Mouse (Mus musculus) gastrocnemius, postnatal 36 days (tissue): ENCODE results near the gene Angel1. TPM values are rescaled to one million over a fixed set of nuclear protein-coding genes. Genes with fewer than 3 reads are reported as not detected.

Experiments
- DNase-seq, 2 experiments: peaks; one replicate each; pipeline ENCODE4 v3.0.0; 2022
- intact Hi-C: fragments of 180-260 bp; cut with DNase I; formaldehyde crosslinking; loops from one replicate; pipeline ENCODE4 v1.15.1; 2025
- long read RNA-seq, 2 experiments: library from polyadenylated mRNA; stranded (forward); transcript quantifications; one replicate each; pipeline ENCODE4 v2.0.0; 2021
- total RNA-seq, 2 experiments: library from RNA; stranded (reverse); gene quantifications; 2 replicates each; pipeline ENCODE4 v1.2.3; 2021

Angel1 gene
- 1 to 10 TPM; 3.5 to 3.9 TPM for total RNA-seq
- long read RNA-seq, experiment 1, partial matches to known transcripts = 0 of 3 reads
- long read RNA-seq, experiment 1, other reads (novel, unspliced or antisense) = 2 of 3 reads
- long read RNA-seq, experiment 2, partial matches to known transcripts = 1 of 4 reads
- long read RNA-seq, experiment 2, other reads (novel, unspliced or antisense) = 1 of 4 reads

DNA sequence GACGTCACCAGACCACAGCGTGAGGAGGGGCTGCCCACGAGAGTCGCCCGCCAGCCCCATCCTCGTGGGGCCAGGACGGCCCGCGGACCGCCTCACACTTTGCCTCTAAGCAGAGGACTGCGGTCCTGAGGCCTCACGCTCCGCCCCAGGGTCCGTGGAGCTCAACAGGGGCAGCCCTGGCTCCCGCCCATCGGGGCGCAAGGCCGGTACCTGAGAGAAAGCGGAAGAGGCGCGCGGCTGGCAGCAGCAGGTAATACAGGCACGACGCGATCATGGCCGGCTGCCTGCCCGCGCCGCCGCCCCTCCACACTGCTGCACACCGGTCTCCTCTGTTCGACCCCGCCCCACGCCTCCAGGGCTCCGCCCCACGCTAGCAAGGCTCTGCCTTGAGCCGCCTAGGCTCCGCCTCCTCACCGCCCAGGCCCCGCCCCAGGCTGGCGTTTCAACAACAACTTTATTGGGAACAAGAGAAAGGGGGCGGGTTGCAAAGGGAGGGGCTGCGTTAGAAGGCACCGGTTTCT is at the start of gene Angel1:
Gene Angel1 (minus strand): TSS at position 341 of the 521 bp plus-strand sequence.
- DNase-seq = peak; percentile 92 to 97
- intact Hi-C loops = no loop called here

DNA sequence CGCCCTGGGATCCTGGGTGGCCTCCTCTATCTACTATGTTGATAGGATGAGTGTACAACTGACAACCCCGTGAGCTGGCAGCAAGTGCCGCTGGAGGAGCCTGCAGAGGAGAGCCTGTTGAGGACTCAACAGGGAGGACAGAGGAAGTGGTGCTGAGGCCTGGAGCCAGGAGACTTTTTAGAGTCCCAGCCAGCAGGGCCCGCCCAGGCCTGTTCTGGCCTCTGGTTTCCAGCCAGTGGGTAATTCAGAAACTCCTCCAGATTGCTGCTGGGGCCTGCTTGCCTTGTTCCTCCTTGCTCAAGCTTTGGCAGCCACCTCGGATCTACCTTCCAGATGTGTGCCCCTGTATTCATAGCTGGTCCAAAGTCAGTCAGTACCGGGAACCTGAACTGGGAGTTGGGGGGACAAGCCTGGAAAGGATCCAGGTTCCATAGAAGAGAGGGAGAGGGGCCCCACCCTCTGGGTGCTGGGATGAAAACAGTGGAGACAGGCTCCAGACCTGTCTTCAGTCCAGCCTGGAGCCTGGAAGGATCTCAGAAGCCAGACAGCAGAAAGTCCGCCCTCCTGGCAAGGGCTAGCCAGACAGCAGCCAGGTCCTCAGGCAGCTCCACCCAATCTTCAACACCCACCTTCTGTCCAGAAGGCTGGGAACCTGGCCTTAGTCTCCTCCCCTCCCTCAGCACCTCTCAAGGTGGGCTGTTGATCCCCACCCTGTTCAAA is 49.5 kb upstream of the Angel1 start:
- intact Hi-C loops = no loop called here
- peak; percentile 74 to 81 for DNase-seq

DNA sequence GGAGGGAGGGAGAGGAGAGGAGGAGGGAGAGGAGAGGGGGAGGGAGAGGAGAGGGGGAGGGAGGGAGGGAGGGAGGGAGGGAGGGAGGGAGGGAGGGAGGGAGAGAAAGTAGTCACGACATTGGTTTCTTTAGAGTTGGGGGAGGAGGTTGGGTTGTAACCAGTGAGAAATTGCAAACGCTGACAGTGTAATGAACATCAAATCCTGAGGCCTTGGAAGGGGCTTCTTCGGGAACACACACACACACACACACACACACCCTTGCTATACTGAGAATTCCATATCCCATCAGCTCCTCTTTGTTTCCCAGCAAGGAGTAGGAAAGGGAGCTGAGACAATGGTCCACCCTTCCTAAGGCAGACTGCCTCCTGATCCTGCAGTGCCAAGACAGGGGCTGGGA is 46.3 kb upstream of the Angel1 start:
- DNase-seq = no peak
- intact Hi-C loops = no loop called here

DNA sequence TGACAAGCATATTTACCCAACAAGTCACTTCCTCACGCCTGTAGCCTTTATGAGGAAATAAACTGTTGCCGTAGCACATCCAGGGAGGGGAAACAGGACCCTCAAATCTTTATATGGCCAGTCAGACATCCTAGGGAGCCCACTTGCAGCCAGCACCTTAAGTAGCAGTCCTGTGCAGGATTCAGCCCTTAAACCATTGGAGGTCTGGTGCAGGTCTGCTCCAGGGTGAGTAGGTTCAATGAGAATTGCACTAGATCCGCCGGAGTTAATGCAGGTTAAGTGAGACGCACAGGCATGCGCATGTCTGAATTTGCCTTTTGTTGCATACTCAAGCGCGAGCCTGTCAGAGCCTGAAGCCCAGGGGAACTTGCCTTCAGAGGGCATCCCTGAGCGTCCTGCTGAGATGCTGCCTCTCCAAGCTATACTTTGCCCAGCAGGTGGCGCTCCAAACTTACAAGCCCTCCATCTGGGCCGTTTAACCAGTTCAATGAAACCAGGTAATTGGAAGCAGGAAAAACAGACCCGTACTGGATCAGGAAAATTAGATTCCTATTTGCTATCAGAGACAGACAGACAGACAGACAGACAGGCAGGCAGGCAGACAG is 45.7 kb upstream of the Angel1 start:
- DNase-seq = peak; percentile 89 to 90
- intact Hi-C loops = loop anchor here (2.0 kb wide), 1 partner anchor 153 kb away; no protein-coding TSS in a partner anchor

DNA sequence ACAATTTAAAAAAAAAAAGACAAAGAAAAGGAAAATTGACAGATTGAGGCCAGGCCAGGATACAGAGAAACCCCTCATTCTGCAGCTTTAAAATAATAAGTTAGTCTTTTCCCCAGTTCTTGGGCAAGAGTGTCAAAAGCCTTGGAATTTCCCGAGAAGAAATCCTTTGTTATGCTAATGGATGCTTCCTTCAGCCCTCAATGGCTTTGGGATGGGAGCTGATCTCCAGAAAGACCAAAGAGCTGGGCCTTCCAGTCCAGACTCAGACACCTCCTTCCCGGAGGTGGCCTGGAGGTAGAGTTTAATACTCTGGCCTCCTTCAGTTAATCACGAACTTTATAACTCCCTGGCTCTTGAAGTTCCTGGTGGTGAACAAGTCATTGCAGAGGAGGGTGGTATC is 44.7 kb upstream of the Angel1 start:
- no peak for DNase-seq
- intact Hi-C loops = loop anchor here (2.0 kb wide), 1 partner anchor 154 kb away; no protein-coding TSS in a partner anchor

DNA sequence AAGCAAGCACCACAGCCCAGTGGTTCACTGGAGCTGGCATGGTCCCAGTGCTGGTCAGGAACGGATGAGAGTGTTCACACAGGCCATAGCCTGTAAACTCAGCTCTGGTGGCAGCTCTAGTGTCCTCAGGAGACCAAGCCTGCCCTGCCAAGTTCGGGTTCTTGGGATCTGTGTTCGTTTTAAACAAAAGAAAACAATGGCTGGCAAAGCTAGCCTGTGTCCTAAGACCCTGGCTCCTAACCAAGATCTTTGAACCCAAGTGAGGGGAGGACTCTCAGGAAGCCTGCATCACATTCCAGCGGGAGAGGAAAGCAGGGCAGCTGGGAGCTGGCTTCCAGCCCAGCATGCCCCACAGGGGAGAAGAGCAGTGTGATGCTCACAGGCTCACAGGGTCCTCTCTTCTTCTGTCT is 44.0 kb upstream of the Angel1 start:
- intact Hi-C loops = loop anchor here (2.0 kb wide), 1 partner anchor 155 kb away; no protein-coding TSS in a partner anchor

DNA sequence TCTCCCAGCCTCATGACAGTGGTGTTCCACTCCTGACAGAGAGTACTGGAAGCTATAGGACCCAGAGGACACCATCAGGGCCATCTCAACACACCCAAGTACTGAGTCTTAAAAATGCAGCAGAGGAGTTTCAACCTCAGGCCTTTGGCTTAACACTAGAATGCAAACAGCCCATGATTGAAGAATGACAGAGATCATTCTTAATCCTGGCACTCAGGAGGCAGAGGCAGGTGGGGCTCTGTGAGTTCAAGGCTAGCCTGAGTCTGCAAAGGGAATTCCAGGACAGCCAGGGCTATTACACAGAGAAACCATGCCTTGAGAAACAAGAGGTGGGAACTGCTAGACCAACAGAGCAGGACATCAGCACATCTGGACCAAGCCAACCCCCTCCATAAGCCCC is 43.6 kb upstream of the Angel1 start:
- no peak for DNase-seq
- intact Hi-C loops = loop anchor here (2.0 to 5.0 kb wide), 3 partner anchors 155 to 282 kb away; no protein-coding TSS in a partner anchor

More for the DNA sequence above, 44.0 kb upstream of the Angel1 start:
- peak; percentile 67 to 68 for DNase-seq

DNA sequence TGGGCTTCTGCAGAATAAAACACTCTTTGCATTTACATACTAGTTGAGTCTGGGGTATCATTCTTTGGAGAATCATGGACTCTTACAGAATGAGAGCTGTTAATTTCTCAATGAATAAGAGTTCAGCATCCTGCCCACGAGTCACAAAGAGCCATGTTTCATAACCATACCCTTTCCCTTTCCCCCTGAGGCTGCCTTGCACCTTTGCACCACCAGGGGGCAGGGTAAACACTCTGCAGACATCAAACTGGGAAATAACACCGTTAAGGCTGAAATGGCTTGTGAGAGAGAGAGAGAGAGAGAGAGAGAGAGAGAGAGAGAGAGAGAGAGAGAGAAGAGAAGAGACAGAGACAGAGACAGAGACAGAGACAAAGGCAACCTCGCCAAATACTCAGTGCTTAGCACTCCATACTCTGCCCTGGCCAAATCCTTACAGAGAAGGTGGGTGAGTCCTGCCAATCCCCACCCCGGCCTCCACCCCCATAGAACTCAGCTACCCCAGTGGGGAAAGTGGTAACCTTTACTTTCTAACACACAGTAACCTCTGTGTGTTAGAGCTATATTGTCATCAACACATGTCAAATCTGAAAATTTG is 42.8 kb upstream of the Angel1 start:
- intact Hi-C loops = loop anchor here (2.0 to 5.0 kb wide), 2 partner anchors 206 to 283 kb away; no protein-coding TSS in a partner anchor
- peak; percentile 85 to 88 for DNase-seq

DNA sequence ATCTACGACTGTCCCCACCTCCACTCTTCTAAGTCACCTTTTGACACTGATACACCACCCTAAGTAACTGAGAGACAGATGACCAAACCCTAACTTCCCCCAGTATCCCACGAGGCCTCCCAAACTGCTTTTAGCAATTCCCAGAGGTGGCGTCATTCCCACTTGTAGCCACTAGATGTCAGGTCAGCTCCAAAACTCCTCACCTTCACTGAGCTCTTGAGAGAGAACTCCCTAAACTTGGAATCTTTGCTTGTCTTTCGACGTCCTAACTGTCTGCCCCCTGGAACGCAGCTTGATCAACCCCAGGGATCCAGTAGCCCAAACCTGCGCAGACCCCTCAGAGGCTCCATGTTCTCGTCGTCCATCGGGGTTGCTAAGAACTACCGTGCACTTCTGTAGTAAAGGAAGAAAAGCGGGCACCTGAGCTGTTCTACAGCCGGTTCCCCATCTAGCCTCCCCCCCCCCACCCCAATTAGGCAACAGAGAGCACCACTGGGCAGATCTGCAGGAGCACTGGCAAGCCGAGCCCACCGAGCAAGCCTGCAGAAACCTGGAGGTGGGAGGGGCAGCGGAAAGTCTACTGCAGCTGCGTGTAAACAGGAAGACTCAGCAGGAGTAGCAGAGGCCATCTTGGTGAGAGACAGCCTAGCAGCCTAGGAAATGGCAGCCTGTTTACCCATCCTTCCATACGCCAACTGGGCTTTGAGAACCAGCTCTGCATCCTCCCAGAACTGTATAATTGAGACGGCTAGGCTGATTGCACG is 41.8 kb upstream of the Angel1 start:
- intact Hi-C loops = loop anchor here (2.0 to 5.0 kb wide), 2 partner anchors 207 to 284 kb away; no protein-coding TSS in a partner anchor
- DNase-seq = peak in 1 of 2 experiments; percentile 41

DNA sequence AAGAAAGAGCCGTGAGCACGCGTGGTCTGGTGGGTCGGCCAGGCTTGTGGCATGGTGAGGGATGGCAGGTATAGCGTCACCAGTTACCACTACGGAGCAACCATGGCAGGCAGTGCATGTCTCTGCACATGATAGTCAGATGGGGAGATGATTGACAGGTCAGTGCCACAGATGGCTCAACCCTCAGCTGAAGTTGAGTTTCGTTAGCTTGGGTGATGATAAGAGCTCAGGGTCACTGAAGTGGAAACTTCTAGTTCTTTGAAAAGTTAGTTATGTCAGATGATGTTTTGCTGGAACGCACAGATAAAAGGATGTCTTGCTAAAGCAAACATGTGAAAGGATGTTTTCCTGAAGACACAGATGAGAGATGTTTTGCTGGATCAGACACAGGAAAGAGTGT is 40.2 kb upstream of the Angel1 start:
- DNase-seq = no peak
- intact Hi-C loops = loop anchor here (5.0 kb wide), 1 partner anchor 286 kb away; no protein-coding TSS in a partner anchor

DNA sequence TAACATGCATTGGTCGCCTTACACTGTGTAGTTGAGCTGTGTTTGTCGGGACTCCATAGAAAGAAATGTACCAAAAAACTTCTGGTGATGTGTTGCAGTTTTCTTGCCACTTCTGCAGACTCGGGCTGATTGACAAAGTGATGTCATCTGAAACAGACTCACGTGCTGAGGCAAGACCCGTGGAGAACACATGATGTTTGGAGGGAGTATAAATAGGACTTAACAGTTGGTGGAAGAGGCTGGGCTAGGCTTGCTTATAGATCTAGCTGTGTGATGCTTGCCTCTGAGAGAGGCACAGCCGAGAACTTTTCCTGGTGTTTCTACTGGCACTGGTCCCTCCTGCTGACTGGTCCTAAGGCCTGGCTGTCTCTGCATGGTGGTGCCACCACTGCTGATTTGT is 37.8 kb upstream of the Angel1 start:
- DNase-seq = no peak
- intact Hi-C loops = no loop called here

DNA sequence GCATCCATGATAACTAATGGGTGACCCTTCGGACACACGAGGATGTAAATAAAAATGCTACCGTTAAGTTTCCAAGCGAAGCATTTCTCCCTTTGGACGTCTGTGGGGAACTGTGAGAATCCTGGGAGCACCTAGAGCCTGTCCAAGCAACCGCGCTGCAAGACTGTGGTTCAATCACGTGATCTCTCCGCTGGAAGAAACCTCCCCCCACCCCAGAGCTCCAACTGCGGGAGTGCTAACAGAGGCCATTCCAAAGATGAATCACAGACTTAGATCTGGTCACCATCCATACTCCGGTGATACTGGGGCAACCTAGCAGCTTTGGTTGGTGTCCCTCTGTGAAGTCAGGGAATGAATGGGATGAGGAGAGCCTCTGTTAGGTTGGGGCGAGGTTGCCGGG is 34.8 kb upstream of the Angel1 start:
- DNase-seq = no peak
- intact Hi-C loops = no loop called here

DNA sequence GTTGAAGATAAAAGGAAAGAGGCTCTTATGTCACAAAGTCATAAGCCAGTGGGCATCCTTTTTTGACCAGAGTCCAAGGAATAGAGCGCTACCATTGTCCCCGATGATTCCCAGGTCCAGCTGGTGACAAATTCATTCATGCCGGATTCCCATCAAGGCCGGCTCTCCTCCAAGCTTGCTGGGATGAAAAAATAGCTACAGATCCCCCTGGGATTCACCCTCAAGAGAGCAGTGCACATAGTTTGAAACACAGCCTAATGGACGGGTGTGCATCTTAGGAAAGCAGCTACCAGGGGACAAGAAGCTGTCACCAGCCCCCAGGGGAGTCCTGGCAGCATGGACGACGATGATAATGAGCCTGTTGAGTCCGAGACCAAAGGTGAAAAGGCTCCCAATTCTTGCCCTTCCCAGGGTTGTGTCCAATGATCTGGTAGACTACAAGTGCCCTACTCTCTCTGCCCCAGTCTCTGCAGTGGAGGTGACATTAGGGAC is 8.1 kb upstream of the Angel1 start, which contains the start of gene Lrrc74a:
Gene Lrrc74a (plus strand): TSS at position 51 of the 492 bp plus-strand sequence.
- no peak for DNase-seq
- intact Hi-C loops = no loop called here

DNA sequence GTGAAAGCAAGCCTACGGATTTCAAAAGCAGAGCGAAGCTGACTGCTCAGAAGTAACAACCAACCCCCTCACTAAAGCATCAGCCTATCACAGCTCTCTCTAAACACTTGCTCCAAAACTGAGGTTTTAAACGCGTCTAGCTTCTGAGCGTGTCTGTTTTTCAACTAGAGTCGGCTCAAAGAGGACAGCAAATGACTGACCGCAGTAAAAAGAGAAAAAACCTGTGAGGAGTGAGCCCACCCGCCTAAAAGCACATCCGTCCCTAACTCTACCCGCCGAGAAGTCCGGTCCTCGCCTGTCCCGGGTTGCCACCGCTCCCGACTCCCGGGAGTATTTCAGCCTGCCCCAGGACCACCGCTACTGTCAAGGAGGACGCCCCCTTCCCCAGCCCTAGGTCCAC is 554 bp downstream of the Angel1 start:
- no peak for DNase-seq
- intact Hi-C loops = no loop called here

DNA sequence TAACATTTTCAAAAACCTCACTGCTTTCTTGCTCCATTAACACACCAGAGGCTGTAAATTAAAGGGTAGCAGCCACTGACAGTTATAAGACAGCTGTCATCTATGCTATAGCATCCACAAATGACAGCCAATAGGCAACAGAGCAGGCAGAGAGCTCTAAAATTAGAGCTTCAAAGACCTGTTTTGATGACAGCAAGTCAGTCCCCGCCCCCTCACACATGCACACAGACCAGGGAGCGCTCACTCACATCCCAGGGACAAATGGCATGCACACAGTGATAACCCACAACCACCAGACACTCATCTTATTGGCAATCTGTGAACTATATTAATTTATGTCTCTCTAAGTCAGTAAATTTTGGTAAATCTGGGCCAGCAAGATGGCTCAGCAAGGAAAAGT is 2.0 kb downstream of the Angel1 start:
- intact Hi-C loops = no loop called here
- no peak for DNase-seq

DNA sequence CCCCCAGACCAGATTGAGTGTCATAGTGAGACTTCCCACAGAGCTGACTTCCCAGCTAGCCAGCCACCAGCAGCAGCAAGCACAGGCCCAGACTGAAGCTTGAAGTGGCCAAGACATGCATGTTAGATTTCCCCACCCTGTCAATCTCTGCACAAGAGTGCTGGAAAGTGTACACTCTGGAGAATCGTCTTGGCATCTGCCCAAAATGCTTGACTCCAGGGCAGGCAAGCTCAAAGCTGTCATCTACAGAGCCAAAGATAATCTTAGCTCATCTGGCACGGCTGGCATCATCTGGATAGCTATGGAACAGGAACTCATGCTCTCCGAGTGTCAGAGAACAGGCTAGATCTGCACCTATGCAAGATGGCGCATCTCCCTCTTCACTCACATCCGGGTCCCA is 4.8 kb downstream of the Angel1 start:
- intact Hi-C loops = no loop called here
- DNase-seq = no peak

DNA sequence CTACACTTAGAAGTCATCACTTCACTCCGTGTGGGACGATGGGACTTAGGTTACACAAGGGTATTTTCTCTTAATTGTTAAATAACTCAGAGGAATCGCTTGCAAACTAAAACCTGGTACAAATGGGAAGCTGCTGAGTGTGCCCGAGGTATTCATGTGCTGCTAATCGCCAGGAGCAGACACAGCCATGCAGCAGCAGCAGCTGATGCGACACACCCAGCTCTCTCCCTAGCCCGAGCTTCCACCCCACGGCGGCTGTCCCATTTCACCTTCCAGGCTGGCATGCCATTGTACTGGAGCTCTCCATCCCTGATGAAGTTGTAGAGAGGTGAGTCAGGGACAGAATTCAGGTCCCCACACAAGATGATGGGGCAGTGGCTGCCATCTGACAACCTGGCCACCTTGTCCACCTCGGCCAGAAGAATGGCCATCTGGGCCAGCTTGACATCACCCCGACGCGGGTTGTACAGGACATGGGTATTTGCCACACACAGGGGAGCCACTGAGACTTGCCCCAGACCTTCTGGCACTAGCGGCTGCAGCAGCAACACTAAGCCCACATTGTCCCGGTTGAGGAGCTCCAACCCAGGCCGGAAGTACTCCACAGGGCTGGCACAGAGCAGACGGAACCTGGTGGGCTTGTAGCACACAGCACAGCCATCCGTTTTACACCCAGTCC is 6.2 kb downstream of the Angel1 start:
- no peak for DNase-seq
- intact Hi-C loops = no loop called here

DNA sequence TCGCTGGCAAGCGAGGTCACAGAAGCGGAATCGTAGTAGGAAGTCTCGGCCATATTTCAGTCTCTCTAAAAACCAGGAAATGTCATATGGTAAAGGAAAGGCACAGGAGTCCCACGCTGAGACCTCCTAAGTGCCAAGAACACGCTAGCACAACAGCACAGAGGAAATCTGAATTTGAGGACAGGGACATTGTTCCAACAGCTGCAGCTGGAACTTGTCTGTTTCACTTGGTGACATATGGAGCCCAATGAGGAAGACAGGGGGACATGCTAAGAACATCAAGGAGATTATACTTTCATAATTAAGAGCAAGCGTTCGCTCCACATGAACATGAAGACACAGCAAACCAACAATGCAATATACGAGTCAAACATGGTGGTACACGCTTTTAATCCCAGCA is 9.3 kb downstream of the Angel1 start:
- intact Hi-C loops = no loop called here
- DNase-seq = no peak

DNA sequence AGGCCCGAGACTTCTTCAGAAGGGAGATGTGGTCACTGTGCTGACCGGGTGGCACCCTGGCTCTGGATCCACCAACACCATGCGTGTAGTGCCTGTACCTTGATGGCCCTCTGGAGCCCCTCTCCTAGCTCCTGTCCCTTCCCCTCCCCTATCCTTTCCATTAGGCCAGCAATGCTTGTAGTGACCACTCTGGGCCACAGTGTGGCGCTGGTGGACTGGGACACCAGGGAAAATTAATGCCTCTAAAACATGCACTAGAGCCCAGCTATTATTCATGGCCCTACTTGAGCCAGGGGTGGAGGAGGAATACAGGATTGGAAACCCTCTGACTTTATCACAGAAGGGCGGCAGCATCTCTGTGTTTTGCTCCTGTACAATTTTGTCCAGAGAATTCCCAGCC is 10.9 kb downstream of the Angel1 start:
- intact Hi-C loops = no loop called here
- DNase-seq = peak; percentile 52 to 75
